Mouse (Mus musculus): ENCODE measurements around the gene Ppp2r3c. TPM values are rescaled to one million over a fixed set of nuclear protein-coding genes. Genes with fewer than 3 reads are reported as not detected.
"Not testable (repeated sequence)": the region's sequence is repeated elsewhere in the genome, so short reads cannot be mapped to it uniquely, and the experiment has no call there.

Gene Ppp2r3c
- polyA plus RNA-seq, 1 experiment from 2014 or later, result 12.9 TPM

DNA sequence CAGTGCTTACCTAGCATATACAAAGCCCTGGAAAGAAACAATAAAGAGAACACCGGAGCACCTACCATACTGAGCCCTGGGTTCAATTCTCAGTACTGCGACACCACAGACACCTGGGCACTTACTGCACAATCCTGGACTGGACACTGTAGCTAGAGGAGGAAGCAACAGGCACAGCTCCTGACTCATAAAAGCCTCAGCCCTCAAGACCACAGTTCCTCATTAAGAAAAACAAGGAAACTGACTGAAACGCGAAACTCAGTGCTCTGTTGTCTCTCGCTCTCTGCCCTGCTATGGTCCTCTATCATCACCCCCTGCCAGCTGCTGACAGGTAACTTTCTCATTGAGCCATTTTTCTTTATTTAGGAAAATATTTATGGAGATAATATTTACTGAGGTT lies 3.5 kb downstream of the Ppp2r3c start, which contains the start of gene 1110008L16Rik:
TSS of gene 1110008L16Rik (plus strand) at position 242 of the 400 bp plus-strand sequence.
- Histone ChIP-seq H3K4me1 (replicated peaks; ENCODE audit: insufficient read depth, low read length) (0 out of 2 replicates have a peak, but pooled peaks cover 12% of the 10 kb centered on the region), H3K36me3 (ENCODE audit: insufficient read depth, low read length) (peaks cover 28% of the 10 kb centered on the region), H3K9ac (ENCODE audit: low read depth, low read length) (no peak within 1 kb of the TSS), H3K4me3 (replicated peaks; ENCODE audit: low read depth, low read length) (no peak within 1 kb of the TSS), H3K4me2 (ENCODE audit: low read length) (no peak within 1 kb of the TSS), H3K27me3 (ENCODE audit: insufficient read depth, low read length) (no peaks in the 10 kb centered on the region), H3K27ac (no peak within 1 kb of the TSS), H3K9me3 (replicated peaks; ENCODE audit: low read length) (no peaks in the 10 kb centered on the region)
- DNase-seq (ENCODE audit: low spot score) (no peak), ATAC-seq (replicated peaks; ENCODE audit: low FRiP score, low read depth) (no peak)
- WGBS, result 62% methylated on average over 5 of the region's 5 CpGs
- TF ChIP-seq CTCF (IDR thresholded peaks at IDR 0.05; ENCODE audit: low read depth), result no peak

DNA sequence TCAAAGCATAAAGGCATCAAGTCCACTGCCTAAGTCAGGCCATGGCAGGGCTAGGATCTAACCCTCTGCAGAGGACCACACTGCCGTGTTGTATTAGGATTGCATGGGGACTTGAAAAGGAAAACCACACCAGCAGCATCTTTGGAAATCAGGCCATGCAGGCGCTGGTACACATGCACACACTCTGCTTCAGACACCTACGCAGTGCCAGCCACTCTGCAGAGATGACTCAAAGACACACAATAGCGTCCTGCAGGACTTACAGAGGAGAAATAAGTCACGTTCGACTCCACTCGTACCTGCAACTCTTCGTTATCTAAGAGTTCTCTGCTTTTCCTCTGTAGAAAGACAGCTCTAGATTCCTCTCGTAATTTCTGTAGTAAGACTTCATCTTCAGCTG lies 4.7 kb downstream of the Ppp2r3c start:
- H3K4me3 ChIP-seq (replicated peaks; ENCODE audit: low read depth, low read length), result no peak overlapping the region
- peaks cover 39% of the 10 kb centered on the region for H3K36me3 ChIP-seq (ENCODE audit: insufficient read depth, low read length)
- H3K4me1 ChIP-seq (replicated peaks; ENCODE audit: insufficient read depth, low read length), result 0 out of 2 replicates have a peak, but pooled peaks cover 12% of the 10 kb centered on the region
- no peak for ATAC-seq (replicated peaks; ENCODE audit: low FRiP score, low read depth)
- no peak for DNase-seq (ENCODE audit: low spot score)
- H3K27me3 ChIP-seq (ENCODE audit: insufficient read depth, low read length), result no peaks in the 10 kb centered on the region
- WGBS, result 93% methylated on average over 9 of the region's 9 CpGs
- no peak overlapping the region for H3K9ac ChIP-seq (ENCODE audit: low read depth, low read length)
- H3K27ac ChIP-seq, result no peak overlapping the region
- no peak for TF ChIP-seq CTCF (IDR thresholded peaks at IDR 0.05; ENCODE audit: low read depth)
- H3K4me2 ChIP-seq (ENCODE audit: low read length), result no peak overlapping the region
- no peaks in the 10 kb centered on the region for H3K9me3 ChIP-seq (replicated peaks; ENCODE audit: low read length)

DNA sequence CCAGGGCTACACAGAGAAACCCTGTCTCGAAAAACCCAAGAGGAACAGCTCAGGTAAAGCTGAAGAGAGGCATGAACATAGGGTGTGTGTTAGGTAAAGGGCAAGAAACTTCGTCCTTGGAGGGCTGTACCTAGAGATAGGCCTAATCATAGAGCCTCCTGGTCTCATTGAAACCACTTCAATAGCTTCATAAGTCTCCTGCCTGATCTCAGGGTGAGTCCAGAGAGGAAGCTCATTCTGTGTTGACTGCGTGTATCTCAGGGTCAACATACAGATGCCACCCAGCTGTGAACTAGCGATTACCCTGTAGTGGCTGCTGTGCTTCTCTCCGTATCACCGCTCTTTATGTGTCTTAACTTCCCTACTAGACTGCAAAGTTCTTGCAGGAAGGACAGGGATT lies 25.2 kb downstream of the Ppp2r3c start:
- H3K4me3 ChIP-seq (replicated peaks; ENCODE audit: low read depth, low read length); H3K27ac ChIP-seq; H3K36me3 ChIP-seq (ENCODE audit: insufficient read depth, low read length); H3K9me3 ChIP-seq (replicated peaks; ENCODE audit: low read length); H3K9ac ChIP-seq (ENCODE audit: low read depth, low read length); DNase-seq (ENCODE audit: low spot score); H3K4me2 ChIP-seq (ENCODE audit: low read length); ATAC-seq (replicated peaks; ENCODE audit: low FRiP score, low read depth); H3K4me1 ChIP-seq (replicated peaks; ENCODE audit: insufficient read depth, low read length); H3K27me3 ChIP-seq (ENCODE audit: insufficient read depth, low read length): not testable (repeated sequence)
- 86% methylated on average over 3 of the region's 6 CpGs for WGBS

DNA sequence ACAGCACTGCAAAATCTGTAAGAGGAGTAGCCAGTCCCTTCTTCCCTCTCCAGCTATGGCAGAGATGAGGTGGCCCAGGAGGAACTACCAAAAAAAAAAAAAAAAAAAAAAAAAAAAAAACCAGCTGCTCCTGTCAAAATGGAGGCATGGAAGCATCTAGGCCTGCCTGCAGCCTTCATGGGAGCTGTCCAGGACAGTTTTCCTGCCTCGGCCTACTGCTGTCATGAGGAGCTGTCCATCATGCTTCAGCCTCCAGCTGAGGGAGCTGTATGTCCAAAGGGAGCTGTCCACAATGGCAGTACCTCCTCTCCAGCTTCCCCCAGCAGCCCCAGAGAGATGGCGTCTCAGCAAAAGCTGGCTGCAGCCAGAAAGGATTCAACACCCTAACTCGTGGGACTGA lies 30.6 kb downstream of the Ppp2r3c start:
- H3K9me3 ChIP-seq (replicated peaks; ENCODE audit: low read length), result no peaks in the 10 kb centered on the region
- no peaks in the 10 kb centered on the region for H3K36me3 ChIP-seq (ENCODE audit: insufficient read depth, low read length)
- no peak overlapping the region for H3K9ac ChIP-seq (ENCODE audit: low read depth, low read length)
- H3K4me2 ChIP-seq (ENCODE audit: low read length), result no peak overlapping the region
- no peak overlapping the region for H3K27ac ChIP-seq
- TF ChIP-seq CTCF (IDR thresholded peaks at IDR 0.05; ENCODE audit: low read depth), result no peak
- H3K4me1 ChIP-seq (replicated peaks; ENCODE audit: insufficient read depth, low read length), result no peaks in the 10 kb centered on the region
- H3K27me3 ChIP-seq (ENCODE audit: insufficient read depth, low read length), result no peaks in the 10 kb centered on the region
- no peak overlapping the region for H3K4me3 ChIP-seq (replicated peaks; ENCODE audit: low read depth, low read length)
- DNase-seq (ENCODE audit: low spot score), result peak; percentile 1
- ATAC-seq (replicated peaks; ENCODE audit: low FRiP score, low read depth), result no peak
- WGBS, result 74% methylated on average over 3 of the region's 3 CpGs

DNA sequence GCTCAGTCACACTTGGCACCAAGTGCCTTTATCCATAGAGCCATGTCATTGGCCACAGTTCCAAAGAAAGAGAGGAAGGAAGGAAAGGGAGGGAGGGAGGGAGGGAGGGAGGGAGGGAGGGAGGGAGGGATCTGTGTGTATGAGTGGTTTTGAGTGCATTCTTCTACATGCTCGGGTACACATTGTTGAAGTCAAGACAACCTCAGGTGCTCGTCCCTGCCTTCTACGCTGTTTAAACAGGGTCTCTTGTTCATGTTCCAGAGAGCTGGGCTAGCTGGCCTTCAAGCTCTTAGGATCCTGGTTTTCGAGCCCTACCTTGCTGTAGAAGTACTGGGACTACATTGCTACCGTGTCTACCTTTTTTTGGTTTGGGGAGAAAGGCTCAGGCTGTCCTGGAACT lies 39.4 kb downstream of the Ppp2r3c start:
- H3K9ac ChIP-seq (ENCODE audit: low read depth, low read length); DNase-seq (ENCODE audit: low spot score); H3K27ac ChIP-seq; H3K9me3 ChIP-seq (replicated peaks; ENCODE audit: low read length); H3K4me2 ChIP-seq (ENCODE audit: low read length); H3K4me3 ChIP-seq (replicated peaks; ENCODE audit: low read depth, low read length); H3K27me3 ChIP-seq (ENCODE audit: insufficient read depth, low read length); H3K36me3 ChIP-seq (ENCODE audit: insufficient read depth, low read length); ATAC-seq (replicated peaks; ENCODE audit: low FRiP score, low read depth); H3K4me1 ChIP-seq (replicated peaks; ENCODE audit: insufficient read depth, low read length): not testable (repeated sequence)
- no CpG with 5 or more reads among the region's 5 CpGs for WGBS

DNA sequence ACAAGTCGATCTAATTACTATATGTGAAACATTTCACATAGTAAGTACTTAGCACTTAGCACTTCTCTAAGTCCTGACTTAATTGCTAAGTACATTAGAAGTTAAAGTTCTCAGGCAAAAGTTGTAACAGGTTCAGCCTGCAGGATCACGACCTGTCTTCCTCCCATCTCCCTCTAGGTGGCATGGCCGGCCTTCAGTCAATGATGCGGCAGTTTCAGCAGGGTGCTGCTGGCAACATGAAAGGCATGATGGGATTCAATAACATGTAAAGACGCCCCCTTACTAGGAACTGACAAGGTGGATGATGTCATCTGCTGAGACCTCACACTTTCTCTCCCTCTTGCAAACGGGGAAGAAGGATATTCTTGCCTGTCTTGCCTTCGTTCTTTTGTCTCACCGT lies 40.8 kb downstream of the Ppp2r3c start:
- WGBS, result no CpG with 5 or more reads among the region's 8 CpGs
- ATAC-seq (replicated peaks; ENCODE audit: low FRiP score, low read depth), result not testable (repeated sequence)

DNA sequence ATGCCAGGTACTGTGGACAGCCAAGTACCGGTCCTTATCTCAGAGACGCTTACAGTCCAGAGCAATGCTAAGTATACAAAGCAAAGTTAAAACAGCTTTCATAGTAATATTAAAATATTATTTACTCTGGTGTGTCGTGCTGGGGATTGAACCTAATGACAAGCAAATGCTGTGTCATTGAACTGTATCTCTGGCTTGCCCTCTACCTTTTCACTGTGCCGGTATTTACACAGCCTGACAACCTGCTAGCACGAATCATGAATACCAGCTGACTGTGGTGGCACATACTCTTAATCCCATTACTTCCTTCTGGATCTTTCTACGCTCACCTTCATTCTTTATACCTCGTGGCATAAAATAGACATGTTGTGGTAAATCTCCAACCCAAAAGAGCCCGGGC lies 60.6 kb downstream of the Ppp2r3c start:
- WGBS, result no CpG with 5 or more reads among the region's 8 CpGs

More for the DNA sequence above, 40.8 kb downstream of the Ppp2r3c start:
- not testable (repeated sequence) for H3K27ac ChIP-seq; H3K4me1 ChIP-seq (replicated peaks; ENCODE audit: insufficient read depth, low read length); H3K4me2 ChIP-seq (ENCODE audit: low read length); H3K36me3 ChIP-seq (ENCODE audit: insufficient read depth, low read length); H3K9me3 ChIP-seq (replicated peaks; ENCODE audit: low read length); DNase-seq (ENCODE audit: low spot score); H3K9ac ChIP-seq (ENCODE audit: low read depth, low read length); H3K4me3 ChIP-seq (replicated peaks; ENCODE audit: low read depth, low read length); H3K27me3 ChIP-seq (ENCODE audit: insufficient read depth, low read length)

DNA sequence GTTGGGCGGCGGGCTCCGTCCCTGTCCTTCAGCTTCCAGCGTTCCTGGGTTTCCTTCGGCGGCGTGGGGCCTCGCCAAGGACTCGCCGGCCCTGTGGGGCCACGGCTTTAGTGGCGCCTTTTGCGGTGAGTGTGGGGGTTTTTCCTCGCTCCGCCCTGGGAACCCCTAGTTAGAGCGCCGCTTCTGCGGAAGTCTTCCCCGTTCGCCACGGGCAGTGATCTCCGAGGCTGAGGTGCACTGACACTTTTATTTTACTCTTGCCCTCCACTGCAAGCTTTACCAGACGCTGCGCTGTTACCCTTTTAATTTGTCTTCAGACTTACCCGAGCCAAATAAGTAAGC lies 72.3 kb downstream of the Ppp2r3c start:
- 0 out of 2 replicates have a peak overlapping the region, but pooled peaks have one; percentile 47 for H3K9ac ChIP-seq (ENCODE audit: low read depth, low read length)
- WGBS, result 1% methylated on average over 10 of the region's 25 CpGs
- not testable (repeated sequence) for H3K27me3 ChIP-seq (ENCODE audit: insufficient read depth, low read length); H3K9me3 ChIP-seq (replicated peaks; ENCODE audit: low read length); ATAC-seq (replicated peaks; ENCODE audit: low FRiP score, low read depth); H3K36me3 ChIP-seq (ENCODE audit: insufficient read depth, low read length); H3K4me1 ChIP-seq (replicated peaks; ENCODE audit: insufficient read depth, low read length); DNase-seq (ENCODE audit: low spot score); H3K27ac ChIP-seq; H3K4me2 ChIP-seq (ENCODE audit: low read length)
- 0 out of 2 replicates have a peak overlapping the region, but pooled peaks have one; percentile 26 for H3K4me3 ChIP-seq (replicated peaks; ENCODE audit: low read depth, low read length)

More for the DNA sequence above, 60.6 kb downstream of the Ppp2r3c start:
- H3K27me3 ChIP-seq (ENCODE audit: insufficient read depth, low read length); DNase-seq (ENCODE audit: low spot score); H3K27ac ChIP-seq; H3K9ac ChIP-seq (ENCODE audit: low read depth, low read length); H3K9me3 ChIP-seq (replicated peaks; ENCODE audit: low read length); H3K4me3 ChIP-seq (replicated peaks; ENCODE audit: low read depth, low read length); H3K36me3 ChIP-seq (ENCODE audit: insufficient read depth, low read length); ATAC-seq (replicated peaks; ENCODE audit: low FRiP score, low read depth); H3K4me2 ChIP-seq (ENCODE audit: low read length); H3K4me1 ChIP-seq (replicated peaks; ENCODE audit: insufficient read depth, low read length): not testable (repeated sequence)

DNA sequence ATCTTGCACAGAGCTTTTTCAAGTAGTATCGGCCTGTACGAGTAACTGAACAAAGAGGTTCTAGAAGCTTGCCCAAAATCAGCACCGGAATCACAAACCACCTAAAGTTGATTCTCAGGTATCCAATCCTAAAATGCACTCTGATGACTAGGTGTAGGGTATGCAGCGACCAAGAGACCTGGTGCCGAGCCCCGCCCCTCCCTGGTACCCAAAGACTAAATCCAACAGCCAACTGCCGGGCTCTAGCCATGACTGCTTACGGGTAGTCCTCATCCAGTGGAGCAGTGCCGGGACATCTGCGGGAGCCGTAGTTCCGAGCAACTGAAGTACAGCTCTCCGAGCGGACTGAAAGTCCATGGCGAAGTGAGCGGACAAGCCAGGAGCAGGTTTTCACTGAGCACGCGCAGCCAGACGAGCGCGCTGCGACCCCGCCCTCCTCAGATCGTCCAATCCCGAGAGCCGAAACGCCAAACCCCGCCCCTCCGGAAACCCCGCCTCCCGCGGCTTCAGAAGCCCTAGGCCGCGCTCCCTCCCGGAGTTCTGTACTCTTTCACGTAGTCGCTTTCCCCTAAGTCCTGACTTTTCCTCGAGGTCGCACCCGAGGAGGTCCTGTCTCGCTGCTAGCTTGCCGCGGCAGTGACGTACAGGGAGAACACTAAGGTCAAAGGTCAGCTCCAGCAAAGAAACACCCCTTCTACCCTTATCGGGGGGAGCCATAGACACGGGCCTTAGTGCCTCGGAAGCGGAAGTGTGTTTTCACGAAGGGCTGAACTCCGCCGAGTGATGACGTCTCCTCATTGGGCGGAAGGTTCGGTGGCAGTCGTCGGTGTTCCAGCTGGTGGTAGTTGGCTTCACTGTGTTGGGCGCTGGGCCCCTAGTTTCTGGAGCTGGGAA lies 72.9 kb downstream of the Ppp2r3c start, which contains the start of gene Srp54c:
TSS of gene Srp54c (plus strand) at position 543 of the 894 bp plus-strand sequence.
- Histone ChIP-seq H3K4me3 (replicated peaks; ENCODE audit: low read depth, low read length) (0 out of 2 replicates have a peak within 1 kb of the TSS, but pooled peaks have one; percentile 26), H3K9ac (ENCODE audit: low read depth, low read length) (0 out of 2 replicates have a peak within 1 kb of the TSS, but pooled peaks have one; percentile 47)
- H3K9me3 ChIP-seq (replicated peaks; ENCODE audit: low read length); DNase-seq (ENCODE audit: low spot score); H3K4me2 ChIP-seq (ENCODE audit: low read length); H3K27me3 ChIP-seq (ENCODE audit: insufficient read depth, low read length); H3K36me3 ChIP-seq (ENCODE audit: insufficient read depth, low read length); H3K4me1 ChIP-seq (replicated peaks; ENCODE audit: insufficient read depth, low read length); H3K27ac ChIP-seq: not testable (repeated sequence)
- peak; percentile 96 for ATAC-seq (replicated peaks; ENCODE audit: low FRiP score, low read depth)
- no CpG with 5 or more reads among the region's 57 CpGs for WGBS

All from kidney, postnatal 0 days (tissue).